Mouse (Mus musculus): ENCODE measurements at regions not wholly inside any gene's neighbourhood (a gene's known extent, or its start where the extent isn't known, plus 50 kb on each side); places are given as distances from the start of the nearest gene placed in this dataset.

DNA sequence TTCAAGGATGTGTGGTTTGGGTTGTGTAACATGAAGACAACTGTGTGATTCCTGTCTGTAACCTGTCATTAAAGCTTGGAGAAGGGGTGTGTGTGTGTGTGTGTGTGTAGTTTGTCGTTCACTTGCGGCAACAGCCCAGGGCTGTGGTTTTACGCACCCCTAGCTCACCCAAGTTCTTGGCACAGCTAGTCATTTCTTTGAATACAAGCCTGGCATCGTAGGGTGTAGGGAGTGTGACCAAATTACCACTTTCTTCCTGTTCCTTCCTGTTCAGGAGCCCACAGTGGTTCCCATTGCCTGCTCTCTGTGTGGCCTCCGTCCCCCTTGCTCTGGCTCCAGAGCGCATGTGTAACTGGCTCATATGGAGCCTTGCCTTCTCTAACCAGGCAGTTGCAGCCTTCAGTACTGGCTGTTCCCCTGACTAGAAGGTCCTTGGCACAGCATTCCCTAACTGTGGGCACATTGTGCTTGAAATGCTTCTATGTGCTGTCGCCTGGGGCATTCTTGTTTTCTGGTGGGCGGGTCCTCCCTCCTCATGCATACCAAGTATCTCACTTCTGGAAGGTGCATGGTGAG is 167.4 kb upstream of the Ubr2 start:
- no peak overlapping the region for H3K4me3 ChIP-seq (replicated peaks; ENCODE audit: low read length)
- no peaks in the 10 kb centered on the region for H3K9me3 ChIP-seq (ENCODE audit: control insufficient read depth, low read length)
- H3K27me3 ChIP-seq (replicated peaks; ENCODE audit: control insufficient read depth, insufficient read depth, low read length) = no peaks in the 10 kb centered on the region
- peaks cover 17% of the 10 kb centered on the region for H3K4me1 ChIP-seq (replicated peaks; ENCODE audit: control insufficient read depth, insufficient read depth, low read length)
- H3K27ac ChIP-seq (ENCODE audit: low read length) = no peak overlapping the region
- no peak overlapping the region for H3K9ac ChIP-seq (replicated peaks; ENCODE audit: low read depth, low read length)
- no peak overlapping the region for H3K4me2 ChIP-seq (ENCODE audit: low read length)
- ATAC-seq = peak; percentile 72; the same call in 1 of the 2 replicates
- WGBS = 57% methylated on average over 8 of the region's 8 CpGs
- H3K36me3 ChIP-seq (ENCODE audit: control insufficient read depth, insufficient read depth) = no peaks in the 10 kb centered on the region

DNA sequence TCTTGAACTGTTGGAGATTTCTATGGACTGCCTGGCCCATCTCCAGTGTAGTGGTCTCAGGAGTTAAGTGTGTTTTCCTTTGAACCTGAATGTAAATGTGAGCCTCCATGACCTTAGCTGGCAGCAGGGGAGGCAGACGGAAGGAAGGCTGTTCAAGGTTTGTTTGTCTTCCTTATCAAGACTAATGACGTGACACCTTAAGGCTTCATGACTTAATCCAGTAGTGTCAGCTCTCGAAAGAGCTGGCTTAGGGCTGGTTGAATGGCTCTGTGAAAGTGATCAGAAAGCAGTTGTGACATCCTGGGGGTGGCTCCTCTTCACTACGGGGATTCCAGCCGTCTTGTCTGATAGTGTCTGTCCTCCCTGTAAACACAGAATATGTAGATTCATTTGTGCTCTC is 166.0 kb upstream of the Ubr2 start:
- 77% methylated on average over 5 of the region's 5 CpGs for WGBS
- ATAC-seq = no peak

DNA sequence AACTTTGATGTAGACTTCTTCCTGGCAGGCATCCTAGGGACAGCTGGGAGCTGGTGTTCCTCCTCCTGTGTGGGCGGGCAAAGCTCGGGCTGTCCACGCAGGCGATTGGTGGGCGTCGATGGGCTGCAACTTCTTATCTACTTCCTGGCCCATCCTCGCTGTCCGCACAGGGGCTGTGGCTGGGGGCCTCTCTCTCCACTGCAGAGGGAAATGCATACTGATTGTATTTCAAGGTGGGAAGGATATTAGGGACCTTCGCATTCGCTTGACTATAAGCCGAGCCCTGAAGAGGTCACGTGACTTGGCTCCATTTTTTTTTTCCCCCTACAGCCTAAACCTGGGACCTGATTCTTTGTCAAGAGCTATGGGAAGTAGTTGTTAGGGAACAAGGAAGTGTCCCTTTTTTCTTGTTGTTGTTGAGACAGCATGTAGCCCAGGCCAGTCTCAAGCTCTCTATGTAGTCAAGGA is 164.4 kb upstream of the Ubr2 start:
- Histone ChIP-seq H3K4me1 (replicated peaks; ENCODE audit: control insufficient read depth, insufficient read depth, low read length) (peaks cover 17% of the 10 kb centered on the region), H3K9ac (replicated peaks; ENCODE audit: low read depth, low read length) (no peak overlapping the region), H3K36me3 (ENCODE audit: control insufficient read depth, insufficient read depth) (no peaks in the 10 kb centered on the region), H3K4me2 (ENCODE audit: low read length) (no peak overlapping the region), H3K27me3 (replicated peaks; ENCODE audit: control insufficient read depth, insufficient read depth, low read length) (no peaks in the 10 kb centered on the region), H3K9me3 (ENCODE audit: control insufficient read depth, low read length) (no peaks in the 10 kb centered on the region), H3K27ac (ENCODE audit: low read length) (no peak overlapping the region), H3K4me3 (replicated peaks; ENCODE audit: low read length) (no peak overlapping the region)
- WGBS = 81% methylated on average over 12 of the region's 12 CpGs
- ATAC-seq = no peak

More for the DNA sequence above, 166.0 kb upstream of the Ubr2 start:
- Histone ChIP-seq H3K9ac (replicated peaks; ENCODE audit: low read depth, low read length) (no peak overlapping the region), H3K4me1 (replicated peaks; ENCODE audit: control insufficient read depth, insufficient read depth, low read length) (peaks cover 17% of the 10 kb centered on the region), H3K27ac (ENCODE audit: low read length) (no peak overlapping the region), H3K9me3 (ENCODE audit: control insufficient read depth, low read length) (no peaks in the 10 kb centered on the region), H3K4me3 (replicated peaks; ENCODE audit: low read length) (no peak overlapping the region), H3K4me2 (ENCODE audit: low read length) (no peak overlapping the region), H3K36me3 (ENCODE audit: control insufficient read depth, insufficient read depth) (no peaks in the 10 kb centered on the region), H3K27me3 (replicated peaks; ENCODE audit: control insufficient read depth, insufficient read depth, low read length) (no peaks in the 10 kb centered on the region)

DNA sequence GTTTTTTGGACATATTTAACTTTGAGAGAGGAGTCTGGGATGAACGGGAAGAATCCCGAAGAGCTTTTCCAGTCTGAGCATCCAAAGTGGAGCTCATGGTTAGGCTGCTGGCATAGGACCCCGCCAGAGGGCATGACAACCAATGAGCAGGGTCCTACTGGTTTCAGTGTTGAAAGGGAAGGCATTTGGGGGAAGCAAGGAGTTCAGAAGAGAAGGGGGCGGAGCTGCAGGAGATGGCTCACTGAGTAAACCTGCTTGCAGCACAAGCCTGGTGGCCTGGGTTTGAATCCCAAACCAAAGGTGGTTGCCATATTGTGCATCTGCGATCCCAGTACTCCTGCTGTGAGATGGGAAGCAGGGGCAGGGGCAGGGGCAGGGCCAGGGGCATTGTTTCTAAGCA is 161.4 kb upstream of the Ubr2 start:
- Histone ChIP-seq H3K4me2 (ENCODE audit: low read length) (no peak overlapping the region), H3K9ac (replicated peaks; ENCODE audit: low read depth, low read length) (no peak overlapping the region), H3K4me3 (replicated peaks; ENCODE audit: low read length) (no peak overlapping the region), H3K9me3 (ENCODE audit: control insufficient read depth, low read length) (no peaks in the 10 kb centered on the region), H3K27ac (ENCODE audit: low read length) (no peak overlapping the region), H3K4me1 (replicated peaks; ENCODE audit: control insufficient read depth, insufficient read depth, low read length) (peaks cover 5% of the 10 kb centered on the region), H3K27me3 (replicated peaks; ENCODE audit: control insufficient read depth, insufficient read depth, low read length) (no peaks in the 10 kb centered on the region), H3K36me3 (ENCODE audit: control insufficient read depth, insufficient read depth) (no peaks in the 10 kb centered on the region)
- 91% methylated on average over 5 of the region's 5 CpGs for WGBS
- no peak for ATAC-seq

DNA sequence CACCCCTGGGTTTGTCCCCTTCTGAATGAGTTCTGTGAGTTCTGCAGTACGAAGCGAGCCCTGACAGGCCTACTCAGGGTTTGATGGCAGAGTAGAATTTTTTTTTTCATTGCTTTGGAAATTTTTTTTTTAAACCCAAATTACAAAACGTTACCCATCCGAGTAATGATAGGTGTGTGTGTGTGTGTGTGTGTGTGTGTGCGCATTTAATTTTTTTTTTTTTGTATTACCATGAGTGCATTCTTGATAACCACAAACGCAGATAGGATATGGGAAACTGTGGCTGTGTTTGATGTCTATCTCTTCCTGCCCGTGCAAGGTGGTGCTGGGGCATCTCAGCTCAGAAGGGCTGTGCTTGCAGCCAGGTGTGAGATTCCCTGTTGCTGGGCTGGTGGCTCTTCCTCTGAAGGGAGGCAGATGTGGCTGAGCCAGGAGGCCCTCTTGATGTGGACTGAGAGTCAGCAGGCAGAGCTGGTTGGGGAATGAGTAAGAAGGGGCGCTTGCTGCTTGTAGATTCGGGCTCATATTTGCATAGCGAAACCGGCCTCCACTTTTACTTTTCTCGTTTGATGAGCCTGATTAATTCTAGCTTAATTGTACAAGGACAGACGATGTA is 160.7 kb upstream of the Ubr2 start:
- no peak for ATAC-seq
- H3K9ac ChIP-seq (replicated peaks; ENCODE audit: low read depth, low read length) = no peak overlapping the region
- H3K4me2 ChIP-seq (ENCODE audit: low read length) = no peak overlapping the region
- no peaks in the 10 kb centered on the region for H3K27me3 ChIP-seq (replicated peaks; ENCODE audit: control insufficient read depth, insufficient read depth, low read length)
- H3K4me3 ChIP-seq (replicated peaks; ENCODE audit: low read length) = no peak overlapping the region
- H3K4me1 ChIP-seq (replicated peaks; ENCODE audit: control insufficient read depth, insufficient read depth, low read length) = peaks cover 5% of the 10 kb centered on the region
- no peaks in the 10 kb centered on the region for H3K9me3 ChIP-seq (ENCODE audit: control insufficient read depth, low read length)
- no peaks in the 10 kb centered on the region for H3K36me3 ChIP-seq (ENCODE audit: control insufficient read depth, insufficient read depth)
- H3K27ac ChIP-seq (ENCODE audit: low read length) = no peak overlapping the region
- WGBS = 87% methylated on average over 13 of the region's 13 CpGs

DNA sequence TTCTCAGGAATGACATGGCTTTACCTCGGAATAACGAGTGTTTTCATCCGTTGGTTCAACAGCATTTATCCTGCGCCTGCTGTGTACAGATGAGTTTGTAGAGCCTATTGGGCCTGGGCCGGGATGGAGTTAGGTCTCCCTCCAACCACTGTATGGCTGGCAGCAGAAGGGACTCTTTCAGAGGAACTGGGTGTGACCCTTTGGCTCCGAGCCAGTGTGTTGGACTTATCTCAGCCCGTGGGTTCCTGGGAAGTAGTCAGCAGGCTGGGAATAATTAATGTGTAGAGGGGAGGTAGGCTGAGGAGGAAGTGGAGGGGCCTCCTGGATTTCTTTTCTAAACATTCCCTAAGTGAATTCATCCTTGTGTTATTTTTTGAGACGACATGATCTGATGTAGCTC is 157.7 kb upstream of the Ubr2 start:
- ATAC-seq = no peak
- no peaks in the 10 kb centered on the region for H3K27me3 ChIP-seq (replicated peaks; ENCODE audit: control insufficient read depth, insufficient read depth, low read length)
- no peak overlapping the region for H3K27ac ChIP-seq (ENCODE audit: low read length)
- H3K4me1 ChIP-seq (replicated peaks; ENCODE audit: control insufficient read depth, insufficient read depth, low read length) = peaks cover 9% of the 10 kb centered on the region
- no peak overlapping the region for H3K4me3 ChIP-seq (replicated peaks; ENCODE audit: low read length)
- H3K9ac ChIP-seq (replicated peaks; ENCODE audit: low read depth, low read length) = no peak overlapping the region
- H3K4me2 ChIP-seq (ENCODE audit: low read length) = no peak overlapping the region
- WGBS = 55% methylated on average over 8 of the region's 8 CpGs
- no peaks in the 10 kb centered on the region for H3K9me3 ChIP-seq (ENCODE audit: control insufficient read depth, low read length)
- H3K36me3 ChIP-seq (ENCODE audit: control insufficient read depth, insufficient read depth) = no peaks in the 10 kb centered on the region

DNA sequence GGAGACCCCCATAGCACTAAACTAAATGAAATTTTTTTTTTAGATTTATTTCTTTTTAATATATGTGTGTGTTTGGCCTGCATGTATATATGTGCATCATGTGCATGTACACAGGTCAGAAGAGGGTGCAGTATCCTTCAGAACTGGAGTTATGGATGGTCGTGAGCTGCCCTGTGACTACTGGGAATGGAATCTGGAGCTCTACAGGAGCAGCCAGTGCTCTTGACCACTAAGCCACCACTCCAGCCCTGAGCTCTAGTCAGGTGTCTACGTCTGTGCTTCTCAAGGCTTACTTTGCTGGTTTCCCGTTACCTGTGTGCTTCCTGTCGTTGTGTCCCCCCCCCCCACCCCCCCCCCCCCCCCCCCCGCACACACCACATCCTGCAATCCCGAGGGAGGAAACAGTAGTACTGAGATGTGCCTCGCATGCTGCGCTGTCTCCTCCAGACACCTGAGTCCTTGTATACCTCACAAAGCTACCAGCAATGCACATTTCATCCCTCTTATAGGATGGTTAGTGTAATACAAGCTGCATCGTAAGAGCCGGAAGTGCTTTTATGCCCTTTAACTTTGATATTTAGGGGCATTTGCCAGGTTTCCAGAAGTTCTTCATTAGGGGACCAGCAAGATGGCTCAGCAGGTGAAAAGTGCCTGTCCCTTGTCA is 153.5 kb upstream of the Ubr2 start:
- 79% methylated on average over 8 of the region's 10 CpGs for WGBS
- Histone ChIP-seq H3K9me3 (ENCODE audit: control insufficient read depth, low read length) (no peaks in the 10 kb centered on the region), H3K36me3 (ENCODE audit: control insufficient read depth, insufficient read depth) (no peaks in the 10 kb centered on the region), H3K27me3 (replicated peaks; ENCODE audit: control insufficient read depth, insufficient read depth, low read length) (no peaks in the 10 kb centered on the region), H3K27ac (ENCODE audit: low read length) (no peak overlapping the region), H3K4me3 (replicated peaks; ENCODE audit: low read length) (no peak overlapping the region), H3K4me1 (replicated peaks; ENCODE audit: control insufficient read depth, insufficient read depth, low read length) (peaks cover 9% of the 10 kb centered on the region), H3K9ac (replicated peaks; ENCODE audit: low read depth, low read length) (no peak overlapping the region), H3K4me2 (ENCODE audit: low read length) (no peak overlapping the region)
- no peak for ATAC-seq

DNA sequence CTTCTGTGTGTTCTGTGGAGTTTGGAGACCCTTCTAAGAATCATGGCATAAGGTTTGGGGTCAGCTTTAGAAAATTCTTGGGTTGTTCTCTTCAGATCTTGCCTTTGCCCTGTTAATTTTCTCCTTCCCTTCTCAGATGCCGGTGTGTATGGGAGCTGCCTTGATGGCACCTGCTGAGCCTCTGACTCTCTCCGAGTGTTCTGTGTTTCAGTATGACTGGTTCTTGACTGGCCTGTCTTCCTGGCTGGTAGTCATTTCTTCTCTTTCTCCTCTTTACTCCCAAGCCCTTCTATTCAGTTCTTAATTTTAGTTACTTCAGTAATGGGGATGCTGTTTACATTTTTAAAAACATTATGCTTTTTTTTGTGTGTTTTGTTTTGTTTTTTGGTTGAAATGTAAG is 152.1 kb upstream of the Ubr2 start:
- 51% methylated on average over 2 of the region's 2 CpGs for WGBS
- H3K27me3 ChIP-seq (replicated peaks; ENCODE audit: control insufficient read depth, insufficient read depth, low read length) = no peaks in the 10 kb centered on the region
- H3K36me3 ChIP-seq (ENCODE audit: control insufficient read depth, insufficient read depth) = no peaks in the 10 kb centered on the region
- H3K9ac ChIP-seq (replicated peaks; ENCODE audit: low read depth, low read length) = no peak overlapping the region
- no peaks in the 10 kb centered on the region for H3K9me3 ChIP-seq (ENCODE audit: control insufficient read depth, low read length)
- H3K4me2 ChIP-seq (ENCODE audit: low read length) = no peak overlapping the region
- no peak overlapping the region for H3K4me3 ChIP-seq (replicated peaks; ENCODE audit: low read length)
- ATAC-seq = no peak
- H3K27ac ChIP-seq (ENCODE audit: low read length) = no peak overlapping the region
- H3K4me1 ChIP-seq (replicated peaks; ENCODE audit: control insufficient read depth, insufficient read depth, low read length) = peaks cover 3% of the 10 kb centered on the region

DNA sequence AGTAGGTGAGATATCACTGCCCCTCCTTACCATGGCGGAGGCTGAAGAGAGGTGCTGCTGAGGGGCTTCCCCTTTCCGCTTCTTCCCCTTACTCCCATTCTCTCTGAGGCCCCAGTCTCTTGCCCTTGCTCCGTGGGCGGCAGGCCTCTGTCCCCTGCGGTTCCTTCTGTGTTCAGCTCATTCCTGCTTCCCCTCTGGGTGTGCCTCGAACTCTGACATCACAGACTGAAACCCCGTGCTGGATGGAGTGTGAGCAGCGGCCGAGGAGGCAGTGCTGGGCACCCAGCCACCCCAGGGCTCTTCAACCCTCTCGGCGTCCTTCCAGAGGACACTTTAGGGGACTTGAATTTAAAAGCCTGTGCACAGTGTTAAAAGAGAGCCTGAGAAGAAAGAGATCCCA is 145.9 kb upstream of the Ubr2 start:
- no peaks in the 10 kb centered on the region for H3K9me3 ChIP-seq (ENCODE audit: control insufficient read depth, low read length)
- 91% methylated on average over 11 of the region's 11 CpGs for WGBS
- peaks cover 19% of the 10 kb centered on the region for H3K4me1 ChIP-seq (replicated peaks; ENCODE audit: control insufficient read depth, insufficient read depth, low read length)
- H3K4me3 ChIP-seq (replicated peaks; ENCODE audit: low read length) = no peak overlapping the region
- no peak for ATAC-seq
- H3K27ac ChIP-seq (ENCODE audit: low read length) = no peak overlapping the region
- H3K4me2 ChIP-seq (ENCODE audit: low read length) = no peak overlapping the region
- H3K36me3 ChIP-seq (ENCODE audit: control insufficient read depth, insufficient read depth) = no peaks in the 10 kb centered on the region
- H3K27me3 ChIP-seq (replicated peaks; ENCODE audit: control insufficient read depth, insufficient read depth, low read length) = no peaks in the 10 kb centered on the region
- H3K9ac ChIP-seq (replicated peaks; ENCODE audit: low read depth, low read length) = no peak overlapping the region
